Mouse (Mus musculus) ES-Bruce4 (cell line): ENCODE results near the gene Blvrb.

Experiments
- EP300 ChIP-seq: IDR thresholded peaks from 2 replicates; pipeline ENCODE4 v1.6.1; 2011; ENCODE audit warnings: low read depth, low read length; ENCODE audit not compliant: insufficient read depth
- POLR2A ChIP-seq: IDR thresholded peaks from one replicate; pipeline ENCODE4 v1.8.1; 2011; ENCODE audit warnings: low read length; ENCODE audit not compliant: insufficient read depth

- no peak for TF ChIP-seq POLR2A
- TF ChIP-seq EP300 = no peak
These were observed 60.8 kb downstream of the Blvrb start for GRCm38 (mm10) chr7:27508648-27509005.
